Mouse (Mus musculus) T-helper 17 cell (primary cell): ENCODE results near the gene Afg3l1.
"Not testable (repeated sequence)": the region's sequence is repeated elsewhere in the genome, so short reads cannot be mapped to it uniquely, and the experiment has no call there.

Experiments used
- in situ Hi-C, 2 experiments: fragments of 300-600 bp; cut with MboI, MseI; formaldehyde crosslinking; loops; 1 replicate in 1 of 2; 2 replicates in 1 of 2; pipeline ENCODE4 v1.15.1; 2025; ENCODE audit warnings: high pct_unique_total_duplicates in 2 of 2

Gene Afg3l1

GRCm38 (mm10) chr8:123463651-123464050, 14.1 kb upstream of the Afg3l1 start:
- in situ Hi-C loops = no loop called here

- in situ Hi-C loops = no loop called here
Observed at GRCm38 (mm10) chr8:123467476-123467875, 10.2 kb upstream of the Afg3l1 start.

GRCm38 (mm10) chr8:123472991-123473390, 4.7 kb upstream of the Afg3l1 start:
- in situ Hi-C loops = not testable (repeated sequence)

GRCm38 (mm10) chr8:123474549-123474948, 3.2 kb upstream of the Afg3l1 start:
- in situ Hi-C loops = not testable (repeated sequence)

GRCm38 (mm10) chr8:123476911-123477736, 579 bp upstream of the Afg3l1 start:
- in situ Hi-C loops = no loop called here

- in situ Hi-C loops = no loop called here
Observed at GRCm38 (mm10) chr8:123478456-123479218, 934 bp downstream of the Afg3l1 start.

- in situ Hi-C loops = no loop called here
Observed at GRCm38 (mm10) chr8:123482627-123483026, 4.9 kb downstream of the Afg3l1 start.

GRCm38 (mm10) chr8:123491280-123492075, 13.8 kb downstream of the Afg3l1 start:
- in situ Hi-C loops = no loop called here

GRCm38 (mm10) chr8:123492898-123493297, 15.2 kb downstream of the Afg3l1 start:
- in situ Hi-C loops = no loop called here

- in situ Hi-C loops = no loop called here
Observed at GRCm38 (mm10) chr8:123497699-123498098, 20.0 kb downstream of the Afg3l1 start.

GRCm38 (mm10) chr8:123498963-123499362, 21.3 kb downstream of the Afg3l1 start:
- in situ Hi-C loops = no loop called here

GRCm38 (mm10) chr8:123499556-123499955, 21.9 kb downstream of the Afg3l1 start:
- in situ Hi-C loops = no loop called here

GRCm38 (mm10) chr8:123502192-123502591, 24.5 kb downstream of the Afg3l1 start:
- in situ Hi-C loops = no loop called here

GRCm38 (mm10) chr8:123503801-123504467, 26.2 kb downstream of the Afg3l1 start:
- in situ Hi-C loops = no loop called here

GRCm38 (mm10) chr8:123504591-123505195, 27.0 kb downstream of the Afg3l1 start:
- in situ Hi-C loops = no loop called here

GRCm38 (mm10) chr8:123505267-123505666, 27.6 kb downstream of the Afg3l1 start:
- in situ Hi-C loops = no loop called here

- in situ Hi-C loops = no loop called here
Observed at GRCm38 (mm10) chr8:123505695-123506094, 28.0 kb downstream of the Afg3l1 start.

- in situ Hi-C loops = no loop called here
Observed at GRCm38 (mm10) chr8:123507153-123507552, 29.4 kb downstream of the Afg3l1 start.

- in situ Hi-C loops = no loop called here
Observed at GRCm38 (mm10) chr8:123510819-123511218, 33.1 kb downstream of the Afg3l1 start.

- in situ Hi-C loops = no loop called here
Observed at GRCm38 (mm10) chr8:123514136-123514535, 36.4 kb downstream of the Afg3l1 start.
